Mouse (Mus musculus) duodenum, adult 2 months (tissue): Measurements from ENCODE around the gene Sprr2e. TPM values are rescaled to one million over a fixed set of nuclear protein-coding genes. Genes with fewer than 3 reads are reported as not detected.

ENCODE experiments used
- polyA plus RNA-seq: library from polyadenylated mRNA; depleted of rRNA; stranded (reverse); fragments of >200 nt; gene quantifications from 2 replicates; pipeline ENCODE4 v1.2.3, GENCODE M21; 2012; ENCODE audit warnings: low replicate concordance; rRNA removed

Gene Sprr2e
- not detected in 2 replicates for polyA plus RNA-seq

DNA sequence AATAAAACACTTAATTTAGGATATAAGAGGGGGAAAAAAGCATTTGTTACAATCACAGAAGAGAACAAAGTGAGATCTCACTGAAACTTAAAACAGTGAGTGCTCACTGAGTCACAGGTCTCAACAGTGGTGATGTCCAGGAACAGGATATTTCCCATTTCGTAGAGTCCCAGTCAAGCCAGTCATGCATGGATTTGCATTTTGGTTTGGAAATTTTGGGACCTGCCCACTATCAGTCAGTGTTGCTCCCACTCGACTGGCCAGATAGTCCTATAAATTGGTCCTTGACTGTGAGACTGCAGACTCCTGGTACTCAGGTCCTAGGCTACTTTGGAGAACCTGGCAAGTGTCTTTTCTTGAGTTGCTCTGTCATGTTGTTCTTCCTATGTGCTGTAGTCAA is at the start of gene Sprr2e:
Gene Sprr2e, plus strand, starts transcription at position 301 of the 400 bp plus-strand sequence.

DNA sequence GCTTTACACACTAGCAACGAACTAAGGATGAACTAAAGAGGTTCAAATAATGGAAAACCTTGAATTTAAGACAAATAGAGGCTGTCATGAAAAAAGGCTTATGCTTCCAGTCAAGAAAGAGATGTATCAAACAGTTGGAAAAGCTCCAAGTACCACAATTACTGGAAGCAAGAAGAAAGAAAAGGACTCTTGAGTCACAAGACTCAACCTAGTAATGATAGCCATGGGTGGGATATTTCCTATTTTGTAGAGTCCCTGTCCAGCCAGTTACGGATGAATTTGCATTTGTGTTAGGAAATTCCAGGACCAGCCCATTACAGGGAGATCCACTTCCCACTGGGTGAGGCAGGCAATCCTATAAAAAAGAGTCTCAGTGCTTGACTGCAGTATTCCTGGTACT is 35.6 kb upstream of the Sprr2e start, which contains the start of gene Sprr2b:
Gene Sprr2b, plus strand, starts transcription at position 301 of the 400 bp plus-strand sequence.

DNA sequence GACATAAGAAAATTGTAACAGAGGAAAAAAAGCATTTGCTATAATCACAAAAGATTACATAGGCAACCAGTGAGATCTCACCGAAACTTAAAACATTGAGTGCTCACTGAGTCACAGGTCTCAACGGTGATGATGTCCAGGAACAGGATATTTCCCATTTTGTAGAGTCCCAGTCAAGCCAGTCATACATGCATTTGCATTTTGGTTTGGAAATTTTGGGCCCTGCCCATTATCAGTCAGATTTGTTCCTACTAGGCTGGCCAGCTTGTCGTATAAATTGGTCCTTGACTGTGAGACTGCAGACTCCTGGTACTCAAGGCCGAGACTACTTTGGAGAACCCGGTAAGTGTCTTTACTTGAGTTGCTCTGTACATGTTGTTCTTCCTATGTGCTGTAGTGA is 13.1 kb upstream of the Sprr2e start, which contains the start of gene Sprr2d:
Gene Sprr2d, plus strand, starts transcription at position 301 of the 400 bp plus-strand sequence.

DNA sequence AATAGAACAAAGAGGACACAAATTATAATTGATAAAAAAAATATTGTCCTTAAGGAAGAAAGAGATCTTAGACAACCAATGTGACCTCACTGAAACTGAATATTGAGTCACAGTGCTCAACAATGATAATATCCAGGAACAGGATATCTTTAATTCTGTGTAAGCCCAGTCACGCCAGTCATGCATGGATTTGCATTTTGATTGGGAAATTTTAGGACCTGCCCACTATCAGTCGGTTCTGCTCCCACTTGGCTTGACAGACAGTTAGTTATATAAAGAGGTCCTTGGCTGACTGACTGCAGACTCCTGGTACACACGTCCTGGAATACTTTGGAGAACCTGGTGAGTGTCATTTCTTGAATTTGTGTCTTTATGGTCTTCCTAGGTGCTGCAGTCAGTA is 12.9 kb downstream of the Sprr2e start, which contains the start of gene Sprr2f:
Gene Sprr2f, plus strand, starts transcription at position 301 of the 400 bp plus-strand sequence.

DNA sequence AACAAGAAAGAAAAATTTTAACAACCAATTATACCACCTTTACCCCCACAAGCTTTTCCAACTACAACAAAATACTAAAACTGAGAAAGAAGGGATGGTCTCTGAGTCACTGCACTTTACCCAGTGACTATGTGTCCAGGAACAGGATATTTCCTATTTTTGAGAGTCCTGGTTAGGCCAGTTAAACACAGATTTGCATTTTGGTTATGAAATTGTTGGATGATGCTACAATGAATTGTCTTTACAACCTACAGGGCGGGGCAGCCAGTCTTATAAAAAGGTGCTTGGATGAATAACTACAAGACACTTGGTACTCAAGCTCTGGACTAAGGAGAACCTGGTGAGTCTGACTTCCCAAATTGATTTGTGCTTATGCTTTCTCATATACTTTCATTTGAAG is 33.4 kb downstream of the Sprr2e start, which contains the start of gene Sprr2h:
Gene Sprr2h, plus strand, starts transcription at position 301 of the 400 bp plus-strand sequence.

Other genes starting within 250 kb of the Sprr2e start
- not detected in 2 replicates for gene Prr9, start 228.2 kb upstream of the Sprr2e start, polyA plus RNA-seq
- not detected in 2 replicates for gene Lelp1, start 209.4 kb upstream of the Sprr2e start, polyA plus RNA-seq
- 34.0 and 52.2 TPM in 2 replicates for gene Sprr2a1, start 136.3 kb upstream of the Sprr2e start, polyA plus RNA-seq
- 17,497 and 20,971 TPM in 2 replicates for gene Sprr2a2, start 136.2 kb upstream of the Sprr2e start, polyA plus RNA-seq
- 128 and 424 TPM in 2 replicates for gene Sprr2a3, start 66.7 kb upstream of the Sprr2e start, polyA plus RNA-seq
- gene Sprr2b, start 35.5 kb upstream of the Sprr2e start, polyA plus RNA-seq = not detected in 2 replicates
- gene Sprr2d, start 13.0 kb upstream of the Sprr2e start, polyA plus RNA-seq = not detected in 2 replicates
- gene Sprr2f, start 13.0 kb downstream of the Sprr2e start, polyA plus RNA-seq = not detected in 2 replicates
- gene Sprr2h, start 33.5 kb downstream of the Sprr2e start, polyA plus RNA-seq = not detected in 2 replicates
- not detected in 2 replicates for gene Sprr2i, start 55.8 kb downstream of the Sprr2e start, polyA plus RNA-seq
- not detected in 2 replicates for gene Sprr2j-ps, start 65.9 kb downstream of the Sprr2e start, polyA plus RNA-seq
- gene Gm9774, start 77.3 kb downstream of the Sprr2e start, polyA plus RNA-seq = 10.1 and 10.8 TPM in 2 replicates
- gene Sprr2k, start 80.4 kb downstream of the Sprr2e start, polyA plus RNA-seq = not detected in 2 replicates
- not detected in 2 replicates for gene Sprr1b, start 86.6 kb downstream of the Sprr2e start, polyA plus RNA-seq
- gene Sprr3, start 106.6 kb downstream of the Sprr2e start, polyA plus RNA-seq = 0.33 TPM in 1 of 2 replicates, not detected in the other
- gene Sprr1a, start 133.8 kb downstream of the Sprr2e start, polyA plus RNA-seq = 12.2 and 29.6 TPM in 2 replicates
- not detected in 2 replicates for gene Sprr4, start 148.3 kb downstream of the Sprr2e start, polyA plus RNA-seq
- gene 2310046K23Rik, start 182.4 kb downstream of the Sprr2e start, polyA plus RNA-seq = not detected in 2 replicates
- gene Ivl, start 221.6 kb downstream of the Sprr2e start, polyA plus RNA-seq = not detected in 2 replicates
- gene Smcp, start 236.9 kb downstream of the Sprr2e start, polyA plus RNA-seq = 0.26 TPM in 1 of 2 replicates, not detected in the other